Mouse (Mus musculus) forebrain, embryonic 16.5 days (tissue): ENCODE data around the gene Olfr1410. TPM values are rescaled to one million over a fixed set of nuclear protein-coding genes. Genes with fewer than 3 reads are reported as not detected.

Experiments
- ATAC-seq: fragments of 200-750 bp; cut with Nextera tagmentation; 2 replicates; pipeline ENCODE4 v1.8.0; 2017; ENCODE audit warnings: mild to moderate bottlenecking, moderate library complexity
- H3K27ac ChIP-seq: fragments of 300-500 bp; sonication (generic); 2 replicates; pipeline ENCODE4 v1.5.1; 2014; ENCODE audit warnings: low read length, control low read depth
- H3K27me3 ChIP-seq: fragments of 300-500 bp; sonication (generic); replicated peaks from 2 replicates; pipeline ENCODE4 v1.6.1; 2014; ENCODE audit warnings: low read length; ENCODE audit not compliant: control insufficient read depth, insufficient read depth
- H3K36me3 ChIP-seq: fragments of 300-500 bp; sonication (generic); 2 replicates; pipeline ENCODE4 v1.6.1; 2014; ENCODE audit not compliant: control insufficient read depth, insufficient read depth
- H3K4me1 ChIP-seq: fragments of 300-500 bp; sonication (generic); replicated peaks from 2 replicates; pipeline ENCODE4 v1.6.1; 2014; ENCODE audit warnings: low read length; ENCODE audit not compliant: control insufficient read depth, insufficient read depth
- H3K4me2 ChIP-seq: fragments of 300-500 bp; sonication (generic); 2 replicates; pipeline ENCODE4 v1.6.1; 2014; ENCODE audit warnings: mild to moderate bottlenecking, low read length, control low read depth
- H3K4me3 ChIP-seq: fragments of 300-500 bp; sonication (generic); replicated peaks from 2 replicates; pipeline ENCODE4 v1.5.1; 2014; ENCODE audit warnings: mild to moderate bottlenecking, low read length, control low read depth
- H3K9ac ChIP-seq: fragments of 300-500 bp; sonication (generic); replicated peaks from 2 replicates; pipeline ENCODE4 v1.6.1; 2014; ENCODE audit warnings: low read depth, low read length, control low read depth
- H3K9me3 ChIP-seq: fragments of 300-500 bp; sonication (generic); 2 replicates; pipeline ENCODE4 v1.6.1; 2016; ENCODE audit warnings: low read length; ENCODE audit not compliant: control insufficient read depth
- WGBS: fragments of 180-500 bp; shearing (Covaris S2); extraction: QIAGEN DNeasy Blood & Tissue Kit; methylation state at CpG from one replicate; pipeline ENCODE4 v1.1.7; 2014; 5-methylcytosine and 5-hydroxymethylcytosine counted together
- polyA plus RNA-seq: library from polyadenylated mRNA; unstranded; fragments of >200 nt; fragmentation: Nextera tagmentation; extraction: Ambion mirVana; gene quantifications from 2 replicates; pipeline ENCODE4 v1.2.1, GENCODE M21; 2015

Olfr1410 gene
- polyA plus RNA-seq, 1 experiment from 2014 or later, result not detected

GRCm38 (mm10) chr1:92617488-92617887, 11.9 kb downstream of the Olfr1410 start, which contains the start of gene Olfr12:
Gene Olfr12, plus strand, starts transcription at chr1:92617788.
- H3K4me2 ChIP-seq, result no peak within 1 kb of the TSS
- H3K4me1 ChIP-seq, result peaks cover 2% of the 10 kb centered on the region; the same call in 1 of the 2 replicates
- ATAC-seq, result no peak
- WGBS, result 57% methylated on average over 2 of the region's 2 CpGs
- no peak within 1 kb of the TSS for H3K27ac ChIP-seq
- H3K27me3 ChIP-seq, result no peaks in the 10 kb centered on the region
- no peaks in the 10 kb centered on the region for H3K36me3 ChIP-seq
- H3K9ac ChIP-seq, result no peak within 1 kb of the TSS
- no peaks in the 10 kb centered on the region for H3K9me3 ChIP-seq
- no peak within 1 kb of the TSS for H3K4me3 ChIP-seq

DNA sequence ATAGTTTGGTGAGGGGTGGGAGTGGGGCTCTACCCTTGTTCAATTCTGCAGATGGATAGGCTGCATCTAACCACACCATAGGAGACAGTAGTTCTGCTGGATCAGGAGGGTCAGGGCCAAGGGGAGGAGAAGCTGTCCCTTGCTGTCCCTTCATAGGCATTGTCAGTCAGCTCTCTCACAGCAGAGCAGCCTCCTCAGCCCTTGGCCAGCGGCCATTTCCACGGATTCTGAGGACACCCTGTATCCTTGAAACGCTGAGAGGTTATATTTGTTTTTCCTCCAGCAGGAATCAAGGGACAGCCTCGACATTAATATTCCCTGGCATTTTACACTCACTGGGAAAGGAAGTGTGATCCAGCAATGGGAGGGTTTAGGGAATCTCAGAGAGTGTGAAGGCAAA, 12.8 kb downstream of the Olfr1410 start:
- Histone ChIP-seq H3K4me3 (no peak overlapping the region), H3K9ac (no peak overlapping the region), H3K27me3 (no peaks in the 10 kb centered on the region), H3K9me3 (no peaks in the 10 kb centered on the region), H3K36me3 (no peaks in the 10 kb centered on the region), H3K4me1 (peaks cover under 1% of the 10 kb centered on the region; the same call in 1 of the 2 replicates), H3K27ac (no peak overlapping the region), H3K4me2 (no peak overlapping the region)
- no peak for ATAC-seq
- 75% methylated on average over 4 of the region's 4 CpGs for WGBS

- no peak for ATAC-seq
- Histone ChIP-seq H3K4me1 (no peaks in the 10 kb centered on the region), H3K9ac (no peak overlapping the region), H3K4me3 (no peak overlapping the region), H3K27me3 (0 out of 2 replicates have a peak, but pooled peaks cover 5% of the 10 kb centered on the region), H3K27ac (no peak overlapping the region), H3K4me2 (no peak overlapping the region), H3K9me3 (no peaks in the 10 kb centered on the region), H3K36me3 (no peaks in the 10 kb centered on the region)
- WGBS, result 70% methylated on average over 4 of the region's 4 CpGs
Measured at GRCm38 (mm10) chr1:92628227-92628626, 22.6 kb downstream of the Olfr1410 start.

- 54% methylated on average over 5 of the region's 5 CpGs for WGBS
- ATAC-seq, result no peak
- Histone ChIP-seq H3K4me1 (no peaks in the 10 kb centered on the region), H3K4me2 (no peak overlapping the region), H3K27me3 (0 out of 2 replicates have a peak, but pooled peaks cover 3% of the 10 kb centered on the region), H3K9me3 (no peaks in the 10 kb centered on the region), H3K9ac (no peak overlapping the region), H3K27ac (no peak overlapping the region), H3K4me3 (no peak overlapping the region), H3K36me3 (peaks cover 10% of the 10 kb centered on the region)
Measured at GRCm38 (mm10) chr1:92632196-92632595, 26.6 kb downstream of the Olfr1410 start.

DNA sequence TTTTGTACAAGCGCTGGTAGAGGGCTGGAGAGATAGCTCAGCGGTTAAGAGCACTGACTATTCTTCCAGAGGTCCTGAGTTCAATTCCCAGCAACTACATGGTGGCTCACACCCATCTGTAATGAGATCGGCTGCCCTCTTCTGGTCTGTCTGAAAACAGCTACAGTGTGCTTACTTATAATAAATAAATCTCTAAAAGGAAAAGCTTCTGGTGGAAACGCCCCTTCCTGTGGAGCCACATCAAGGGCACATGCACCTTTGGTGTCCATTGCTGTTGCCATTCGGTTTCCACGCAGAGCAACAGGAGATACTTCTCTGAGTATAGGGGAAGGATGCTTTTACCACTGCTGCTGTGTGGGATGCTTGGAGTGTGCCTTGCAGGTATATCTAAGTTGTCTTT, 27.4 kb downstream of the Olfr1410 start:
- 74% methylated on average over 6 of the region's 6 CpGs for WGBS
- no peaks in the 10 kb centered on the region for H3K9me3 ChIP-seq
- no peak overlapping the region for H3K4me3 ChIP-seq
- H3K27me3 ChIP-seq, result 0 out of 2 replicates have a peak, but pooled peaks cover 3% of the 10 kb centered on the region
- H3K4me1 ChIP-seq, result no peaks in the 10 kb centered on the region
- peaks cover 10% of the 10 kb centered on the region for H3K36me3 ChIP-seq
- H3K9ac ChIP-seq, result no peak overlapping the region
- ATAC-seq, result no peak
- no peak overlapping the region for H3K27ac ChIP-seq
- H3K4me2 ChIP-seq, result no peak overlapping the region

DNA sequence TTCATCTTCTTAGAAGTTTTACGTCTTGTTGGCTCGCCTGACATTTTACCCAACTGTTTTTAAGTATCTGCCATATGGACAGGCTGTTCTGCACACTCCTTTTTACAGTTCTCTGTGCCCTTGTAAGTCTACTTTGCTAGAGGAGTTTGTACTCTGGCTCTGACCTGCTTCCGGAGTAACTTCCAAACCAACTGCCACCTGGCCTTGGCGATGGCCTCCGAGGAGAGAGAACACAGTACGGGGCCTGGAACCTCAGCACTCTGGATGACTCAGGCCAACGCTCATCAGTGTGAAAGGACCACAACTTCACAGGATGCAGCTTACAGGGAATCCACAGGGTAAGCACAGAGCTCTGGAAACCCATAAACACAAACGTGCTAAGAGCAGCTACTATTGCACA, 28.1 kb downstream of the Olfr1410 start:
- Histone ChIP-seq H3K36me3 (peaks cover 10% of the 10 kb centered on the region), H3K4me1 (peaks cover under 1% of the 10 kb centered on the region; the same call in 1 of the 2 replicates), H3K27me3 (0 out of 2 replicates have a peak, but pooled peaks cover 3% of the 10 kb centered on the region), H3K9ac (no peak overlapping the region), H3K9me3 (no peaks in the 10 kb centered on the region), H3K27ac (no peak overlapping the region), H3K4me2 (no peak overlapping the region), H3K4me3 (no peak overlapping the region)
- ATAC-seq, result no peak
- WGBS, result 88% methylated on average over 8 of the region's 8 CpGs

GRCm38 (mm10) chr1:92634569-92634968, 29.0 kb downstream of the Olfr1410 start:
- Histone ChIP-seq H3K27ac (no peak overlapping the region), H3K4me1 (peaks cover 3% of the 10 kb centered on the region; the same call in 1 of the 2 replicates), H3K9ac (no peak overlapping the region), H3K9me3 (no peaks in the 10 kb centered on the region), H3K27me3 (no peaks in the 10 kb centered on the region), H3K36me3 (peaks cover 10% of the 10 kb centered on the region), H3K4me2 (no peak overlapping the region), H3K4me3 (no peak overlapping the region)
- WGBS, result 100% methylated on average over 1 of the region's 1 CpGs
- ATAC-seq, result no peak

DNA sequence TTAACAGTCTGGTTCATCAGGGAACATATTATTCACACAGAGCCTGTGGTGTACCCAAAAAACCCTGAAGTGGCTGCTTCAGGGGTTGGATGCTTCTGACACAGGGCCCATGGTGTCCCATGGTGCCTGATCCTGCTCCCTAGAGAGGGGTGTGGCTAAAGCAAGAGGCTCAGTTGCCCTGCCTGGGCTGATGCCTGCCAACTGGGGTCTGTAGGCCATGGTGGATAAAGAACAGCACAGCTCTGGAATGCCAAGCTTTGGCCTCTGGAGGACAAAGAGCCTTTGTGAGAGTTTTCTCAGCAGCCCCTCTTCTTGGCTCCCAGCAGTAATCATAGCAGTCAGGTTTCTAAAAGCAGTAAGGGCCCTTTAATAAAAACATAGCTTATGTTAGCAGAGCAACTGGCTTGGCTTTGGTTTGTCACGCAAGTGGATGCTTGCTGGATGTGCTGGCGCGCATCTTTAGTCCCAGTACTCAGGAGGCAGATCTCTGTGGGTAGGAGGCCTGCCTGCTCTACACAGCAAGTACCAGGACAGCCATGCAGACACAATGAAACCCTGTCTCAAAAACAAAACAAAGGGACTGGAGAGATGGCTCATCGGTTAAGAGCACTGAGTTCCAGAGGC, 29.5 kb downstream of the Olfr1410 start:
- Histone ChIP-seq H3K36me3 (peaks cover 10% of the 10 kb centered on the region), H3K4me1 (peaks cover 6% of the 10 kb centered on the region), H3K4me2 (no peak overlapping the region), H3K9me3 (no peaks in the 10 kb centered on the region), H3K9ac (no peak overlapping the region), H3K27ac (no peak overlapping the region), H3K4me3 (no peak overlapping the region), H3K27me3 (no peaks in the 10 kb centered on the region)
- ATAC-seq, result 0 out of 2 replicates have a peak, but pooled peaks have one; percentile 20
- 45% methylated on average over 4 of the region's 4 CpGs for WGBS

- no peak overlapping the region for H3K4me2 ChIP-seq
- H3K4me3 ChIP-seq, result no peak overlapping the region
- no peak overlapping the region for H3K27ac ChIP-seq
- no peak for ATAC-seq
- peaks cover 14% of the 10 kb centered on the region for H3K4me1 ChIP-seq
- H3K27me3 ChIP-seq, result no peaks in the 10 kb centered on the region
- peaks cover 10% of the 10 kb centered on the region for H3K36me3 ChIP-seq
- H3K9ac ChIP-seq, result no peak overlapping the region
- no peaks in the 10 kb centered on the region for H3K9me3 ChIP-seq
- 90% methylated on average over 8 of the region's 8 CpGs for WGBS
Measured at GRCm38 (mm10) chr1:92636015-92636414, 30.4 kb downstream of the Olfr1410 start.
